Mouse (Mus musculus): ENCODE measurements around the gene Abcd3.

GRCm38 (mm10) chr3:121825092-121825491 is 10.0 kb upstream of the Abcd3 start:
- TF ChIP-seq EP300 (IDR thresholded peaks at IDR 0.05; ENCODE audit: low read depth) (no peak), CTCF (IDR thresholded peaks at IDR 0.05; ENCODE audit: low read depth) (no peak)

Data from liver, embryonic 14.5 days (tissue).